Mouse (Mus musculus) intestine, postnatal 0 days (tissue): Measurements from ENCODE around the gene Lrig1. TPM values are rescaled to one million over a fixed set of nuclear protein-coding genes. Genes with fewer than 3 reads are reported as not detected.
A peak's percentile ranks its signal among the peaks of the same experiment; 100 is the strongest.

ENCODE experiments used
- ATAC-seq: fragments of 200-750 bp; cut with Nextera tagmentation; 2 replicates; pipeline ENCODE4 v1.8.0; 2017; ENCODE audit warnings: mild to moderate bottlenecking, moderate TSS enrichment, moderate library complexity
- H3K27ac ChIP-seq: fragments of 300-500 bp; sonication (generic); 2 replicates; pipeline ENCODE4 v1.5.1; 2014; ENCODE audit warnings: mild to moderate bottlenecking, low read depth, low read length, moderate library complexity
- H3K27me3 ChIP-seq: fragments of 300-500 bp; sonication (generic); replicated peaks from 2 replicates; pipeline ENCODE4 v1.6.1; 2014; ENCODE audit warnings: low read length, mixed read lengths; ENCODE audit not compliant: control insufficient read depth, insufficient read depth
- H3K36me3 ChIP-seq: fragments of 300-500 bp; sonication (generic); 2 replicates; pipeline ENCODE4 v1.6.1; 2014; ENCODE audit warnings: mild to moderate bottlenecking, moderate library complexity; ENCODE audit not compliant: control insufficient read depth, insufficient read depth
- H3K4me1 ChIP-seq: fragments of 300-500 bp; sonication (generic); replicated peaks from 2 replicates; pipeline ENCODE4 v1.6.1; 2014; ENCODE audit warnings: antibody characterized with exemption, low read length, mixed read lengths; ENCODE audit not compliant: control insufficient read depth, insufficient read depth
- H3K4me2 ChIP-seq: fragments of 300-500 bp; sonication (generic); replicated peaks from 2 replicates; pipeline ENCODE4 v1.6.1; 2014; ENCODE audit warnings: low read depth, mild to moderate bottlenecking, moderate library complexity
- H3K4me3 ChIP-seq: fragments of 300-500 bp; sonication (generic); 2 replicates; pipeline ENCODE4 v1.5.1; 2014; ENCODE audit warnings: low read depth, low read length
- H3K9ac ChIP-seq: fragments of 300-500 bp; sonication (generic); 2 replicates; pipeline ENCODE4 v1.6.1; 2014; ENCODE audit warnings: mild to moderate bottlenecking, low read depth, low read length
- H3K9me3 ChIP-seq: fragments of 300-500 bp; sonication (generic); 2 replicates; pipeline ENCODE4 v1.6.1; 2016; ENCODE audit warnings: mixed run types; ENCODE audit not compliant: control insufficient read depth
- CTCF ChIP-seq: sonication (generic); IDR thresholded peaks from 2 replicates; pipeline ENCODE4 v1.5.1; 2016; ENCODE audit warnings: low read depth, mild to moderate bottlenecking, control low read depth, antibody characterized with exemption, moderate library complexity
- WGBS: fragments of 180-500 bp; shearing (Covaris S2); extraction: QIAGEN DNeasy Blood & Tissue Kit; methylation state at CpG from one replicate; pipeline ENCODE4 v1.1.7; 2014; 5-methylcytosine and 5-hydroxymethylcytosine counted together
- polyA plus RNA-seq: library from polyadenylated mRNA; unstranded; fragments of >200 nt; fragmentation: Nextera tagmentation; extraction: Ambion mirVana; gene quantifications from 2 replicates; pipeline ENCODE4 v1.2.1, GENCODE M21; 2015

The Lrig1 gene
- polyA plus RNA-seq = 13.3 and 13.4 TPM in 2 replicates

DNA sequence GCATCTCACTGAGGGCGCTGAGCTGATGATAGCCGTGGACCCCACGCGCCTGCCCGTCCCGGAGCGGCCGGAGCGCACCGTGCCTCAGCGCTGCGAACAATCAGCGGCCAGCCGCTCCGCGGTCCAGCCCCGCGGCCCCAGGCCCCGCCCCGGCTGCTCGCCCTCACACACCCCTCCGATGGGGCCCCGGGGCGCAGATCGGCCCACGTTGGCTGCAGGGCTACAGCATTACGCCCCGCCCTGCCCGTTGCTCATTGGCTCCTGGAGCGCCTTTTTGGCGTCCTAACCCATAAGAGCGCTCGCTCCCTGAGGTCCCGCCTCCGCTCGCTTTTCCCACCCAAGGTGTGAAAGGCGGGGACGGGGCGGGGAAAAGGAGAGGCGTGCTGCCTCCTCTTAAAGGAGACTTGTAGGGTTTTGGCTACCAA lies at the start of gene Lrig1:
Gene Lrig1 (minus strand): TSS at position 92 of the 425 bp plus-strand sequence.
- H3K9ac ChIP-seq = peak within 1 kb of the TSS; percentile 91

DNA sequence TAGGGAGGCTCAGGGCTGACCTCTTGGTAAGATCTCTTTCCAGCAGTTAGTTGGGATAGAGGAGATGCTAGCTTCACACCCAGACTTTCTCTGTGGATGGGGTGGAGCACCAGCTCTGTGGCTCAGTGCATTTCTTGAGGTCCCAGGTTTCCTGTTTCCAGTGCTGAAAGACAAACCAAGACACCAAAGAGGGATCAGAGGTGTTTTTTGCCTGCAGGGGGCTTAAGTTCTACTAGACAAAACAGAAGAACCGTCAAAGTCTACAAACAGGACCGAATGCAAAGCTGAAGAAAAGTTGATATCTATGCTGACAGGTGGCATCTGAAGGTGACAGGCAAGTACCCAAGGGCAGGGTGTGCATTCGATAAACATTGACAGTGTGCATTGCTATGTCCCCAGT lies 49.7 kb upstream of the Lrig1 start:
- Histone ChIP-seq H3K36me3 (no peaks in the 10 kb centered on the region), H3K4me2 (no peak overlapping the region), H3K4me1 (no peaks in the 10 kb centered on the region), H3K9me3 (no peaks in the 10 kb centered on the region), H3K9ac (no peak overlapping the region), H3K27me3 (no peaks in the 10 kb centered on the region), H3K4me3 (no peak overlapping the region), H3K27ac (no peak overlapping the region)
- 75% methylated on average over 3 of the region's 3 CpGs for WGBS
- TF ChIP-seq CTCF = no peak
- no peak for ATAC-seq

More for the DNA sequence above, at the start of gene Lrig1:
- no peaks in the 10 kb centered on the region for H3K36me3 ChIP-seq
- no peaks in the 10 kb centered on the region for H3K27me3 ChIP-seq
- WGBS = under 1% methylated on average over 39 of the region's 40 CpGs
- peak within 1 kb of the TSS; percentile 77 for H3K4me2 ChIP-seq
- H3K9me3 ChIP-seq = no peaks in the 10 kb centered on the region
- TF ChIP-seq CTCF = no peak
- ATAC-seq = peak; percentile 98
- H3K4me3 ChIP-seq = peak within 1 kb of the TSS; percentile 94
- peaks cover 8% of the 10 kb centered on the region for H3K4me1 ChIP-seq
- H3K27ac ChIP-seq = peak within 1 kb of the TSS; percentile 88

DNA sequence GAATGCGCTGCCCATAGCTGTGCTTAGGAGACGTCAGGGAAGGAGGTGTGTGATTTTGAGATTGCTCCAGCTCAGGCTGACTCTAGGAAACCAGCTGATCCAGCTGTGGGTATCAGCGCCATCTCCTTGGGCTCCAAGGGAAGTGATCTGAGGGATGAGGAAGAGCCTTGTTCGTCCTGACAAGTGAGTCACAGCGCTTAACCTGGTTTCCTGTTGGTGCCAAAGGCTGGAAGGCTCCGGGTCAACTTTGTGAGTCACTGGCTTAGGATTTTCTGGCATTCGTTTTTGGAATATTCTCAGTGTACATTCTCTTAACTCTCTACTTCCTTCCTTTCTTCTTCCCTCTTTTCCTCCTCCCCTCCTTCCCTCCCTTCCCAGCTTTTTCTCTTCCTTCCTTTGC lies 48.4 kb upstream of the Lrig1 start:
- Histone ChIP-seq H3K4me1 (no peaks in the 10 kb centered on the region), H3K36me3 (no peaks in the 10 kb centered on the region), H3K27ac (no peak overlapping the region), H3K27me3 (no peaks in the 10 kb centered on the region), H3K9me3 (no peaks in the 10 kb centered on the region), H3K4me3 (no peak overlapping the region), H3K4me2 (no peak overlapping the region), H3K9ac (no peak overlapping the region)
- WGBS = 59% methylated on average over 7 of the region's 7 CpGs
- TF ChIP-seq CTCF = no peak
- ATAC-seq = no peak

DNA sequence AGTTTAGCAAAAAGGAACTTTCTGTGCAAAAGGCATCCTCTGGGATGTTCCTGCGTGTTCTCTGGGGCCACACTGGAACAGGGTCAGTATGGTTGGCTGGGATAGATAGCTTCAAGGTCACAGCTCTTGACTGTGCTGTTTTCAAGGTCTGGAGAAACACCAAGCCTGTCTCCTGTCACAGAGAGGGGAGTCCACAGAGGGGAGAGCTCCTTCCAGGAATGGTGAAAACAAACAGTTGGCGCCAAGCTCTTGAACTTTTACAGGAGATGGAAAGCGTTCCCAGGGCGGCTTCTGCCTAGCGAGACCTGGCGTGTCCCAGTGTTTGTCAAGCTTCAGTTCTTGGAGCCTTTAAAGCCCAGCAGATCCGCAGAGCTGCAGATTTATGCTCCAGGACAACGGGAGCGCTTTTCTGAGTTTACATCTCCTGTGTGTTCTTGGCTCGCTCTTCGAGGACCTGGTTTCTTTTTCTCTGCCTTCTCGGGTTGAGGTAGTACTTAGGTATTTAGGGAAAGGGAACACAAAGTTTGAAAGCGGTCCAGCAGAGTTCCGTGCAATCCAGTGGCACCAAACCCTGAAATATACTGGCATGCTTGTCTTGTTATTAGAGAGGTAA lies 40.3 kb upstream of the Lrig1 start:
- no peak overlapping the region for H3K9ac ChIP-seq
- H3K27me3 ChIP-seq = no peaks in the 10 kb centered on the region
- H3K9me3 ChIP-seq = no peaks in the 10 kb centered on the region
- no peak overlapping the region for H3K4me3 ChIP-seq
- H3K36me3 ChIP-seq = no peaks in the 10 kb centered on the region
- no peak overlapping the region for H3K4me2 ChIP-seq
- TF ChIP-seq CTCF = no peak
- ATAC-seq = no peak
- no peak overlapping the region for H3K27ac ChIP-seq
- 51% methylated on average over 14 of the region's 14 CpGs for WGBS
- H3K4me1 ChIP-seq = no peaks in the 10 kb centered on the region

DNA sequence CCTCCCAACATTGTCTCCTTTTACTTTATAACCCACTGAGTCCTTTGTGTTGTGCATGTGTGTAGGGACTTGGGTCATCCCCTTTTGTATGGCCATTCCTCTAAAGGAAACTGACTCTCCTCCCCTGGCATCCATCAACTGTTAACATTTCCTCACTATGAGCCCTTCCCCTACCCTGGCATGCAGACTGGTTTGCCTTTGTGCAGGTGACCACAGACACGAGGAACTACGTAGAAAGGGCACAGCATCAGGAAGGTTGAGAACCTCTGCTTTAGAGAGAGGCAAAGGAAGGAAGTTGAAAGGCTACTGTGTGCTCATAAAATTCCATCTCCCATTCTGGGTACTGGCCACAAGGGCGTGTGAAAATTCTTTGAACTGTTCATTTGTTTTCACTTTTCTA lies 38.7 kb upstream of the Lrig1 start:
- peak; percentile 14; the same call in 1 of the 2 replicates for TF ChIP-seq CTCF
- H3K4me2 ChIP-seq = no peak overlapping the region
- H3K36me3 ChIP-seq = no peaks in the 10 kb centered on the region
- no peaks in the 10 kb centered on the region for H3K27me3 ChIP-seq
- ATAC-seq = no peak
- WGBS = 69% methylated on average over 3 of the region's 3 CpGs
- no peak overlapping the region for H3K27ac ChIP-seq
- H3K4me1 ChIP-seq = no peaks in the 10 kb centered on the region
- H3K9me3 ChIP-seq = no peaks in the 10 kb centered on the region
- H3K4me3 ChIP-seq = no peak overlapping the region
- no peak overlapping the region for H3K9ac ChIP-seq

DNA sequence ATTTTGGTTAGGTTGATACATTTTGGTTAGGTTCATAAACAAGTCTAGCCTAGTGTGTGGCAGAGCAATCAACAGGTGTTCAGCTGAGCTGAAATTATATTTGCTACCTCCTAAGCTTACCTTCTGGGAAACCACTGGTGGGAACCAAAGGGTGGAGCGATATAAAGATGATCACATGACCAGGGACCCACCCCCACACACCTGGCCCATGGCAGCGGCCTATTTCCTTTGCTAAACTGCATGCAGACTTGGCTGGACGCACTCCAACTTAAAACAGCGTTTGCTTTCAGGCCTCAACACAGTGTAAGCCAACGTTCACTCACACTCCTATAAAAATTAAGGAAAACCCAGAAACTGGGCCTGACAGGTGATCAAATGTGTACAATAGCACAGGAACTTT lies 33.9 kb upstream of the Lrig1 start:
- Histone ChIP-seq H3K27me3 (no peaks in the 10 kb centered on the region), H3K27ac (no peak overlapping the region), H3K9ac (no peak overlapping the region), H3K4me3 (no peak overlapping the region), H3K4me1 (0 out of 2 replicates have a peak, but pooled peaks cover 3% of the 10 kb centered on the region), H3K4me2 (no peak overlapping the region), H3K9me3 (no peaks in the 10 kb centered on the region), H3K36me3 (no peaks in the 10 kb centered on the region)
- TF ChIP-seq CTCF = no peak
- no peak for ATAC-seq
- WGBS = 67% methylated on average over 5 of the region's 5 CpGs
